Mouse (Mus musculus): ENCODE results near the gene Ppt1. TPM values are rescaled to one million over a fixed set of nuclear protein-coding genes. Genes with fewer than 3 reads are reported as not detected.

Gene Ppt1
- polyA plus RNA-seq, 1 experiment from 2014 or later, result 57.9 TPM

Other genes with a start within 250 kb of the Ppt1 start
- not detected in 2 replicates for gene 9530002B09Rik, start 147.0 kb upstream of the Ppt1 start, polyA plus RNA-seq (2015; fragmentation: Nextera tagmentation; extraction: Ambion mirVana)
- 41.4 and 51.0 TPM in 2 replicates for gene Cap1, start 49.8 kb downstream of the Ppt1 start, polyA plus RNA-seq (2015; fragmentation: Nextera tagmentation; extraction: Ambion mirVana)
- 0.37 and 0.94 TPM in 2 replicates for gene Mfsd2a, start 124.9 kb downstream of the Ppt1 start, polyA plus RNA-seq (2015; fragmentation: Nextera tagmentation; extraction: Ambion mirVana)
- 0.77 and 2.8 TPM in 2 replicates for gene Mycl, start 159.4 kb downstream of the Ppt1 start, polyA plus RNA-seq (2015; fragmentation: Nextera tagmentation; extraction: Ambion mirVana)
- 9.9 and 10.9 TPM in 2 replicates for gene Trit1, start 180.4 kb downstream of the Ppt1 start, polyA plus RNA-seq (2015; fragmentation: Nextera tagmentation; extraction: Ambion mirVana)